Mouse (Mus musculus) heart, postnatal 0 days (tissue): Measurements from ENCODE around the gene Dll3. TPM values are rescaled to one million over a fixed set of nuclear protein-coding genes. Genes with fewer than 3 reads are reported as not detected.

Experiments used
- ATAC-seq: fragments of 200-750 bp; cut with Nextera tagmentation; 2 replicates; pipeline ENCODE4 v1.8.0; 2017; ENCODE audit warnings: low read depth, moderate number of reproducible peaks, moderate library complexity; ENCODE audit not compliant: insufficient read depth
- DNase-seq: peaks from one replicate; pipeline ENCODE4 v3.0.0-alpha.2; 2016; ENCODE audit warnings: low spot score
- H3K27ac ChIP-seq: fragments of 300-500 bp; sonication (generic); 2 replicates; pipeline ENCODE4 v1.5.1; 2014; ENCODE audit warnings: low read depth, mild to moderate bottlenecking
- H3K27me3 ChIP-seq: fragments of 300-500 bp; sonication (generic); 2 replicates; pipeline ENCODE4 v1.6.1; 2014; ENCODE audit warnings: low read length, mixed read lengths; ENCODE audit not compliant: control insufficient read depth, insufficient read depth
- H3K36me3 ChIP-seq: fragments of 300-500 bp; sonication (generic); replicated peaks from 2 replicates; pipeline ENCODE4 v1.6.1; 2014; ENCODE audit warnings: low read length, mixed read lengths; ENCODE audit not compliant: control insufficient read depth, insufficient read depth
- H3K4me1 ChIP-seq: fragments of 300-500 bp; sonication (generic); 2 replicates; pipeline ENCODE4 v1.6.1; 2014; ENCODE audit warnings: antibody characterized with exemption; ENCODE audit not compliant: control insufficient read depth, insufficient read depth
- H3K4me2 ChIP-seq: fragments of 300-500 bp; sonication (generic); 2 replicates; pipeline ENCODE4 v1.6.1; 2014; ENCODE audit warnings: low read depth, mild to moderate bottlenecking, low read length, moderate library complexity
- H3K4me3 ChIP-seq: fragments of 300-500 bp; sonication (generic); 2 replicates; pipeline ENCODE4 v1.5.1; 2014; ENCODE audit warnings: low read depth, low read length
- H3K9ac ChIP-seq: fragments of 300-500 bp; sonication (generic); replicated peaks from 2 replicates; pipeline ENCODE4 v1.6.1; 2014; ENCODE audit warnings: low read depth, low read length, mixed read lengths
- H3K9me3 ChIP-seq: fragments of 300-500 bp; sonication (generic); replicated peaks from 2 replicates; pipeline ENCODE4 v1.6.1; 2016; ENCODE audit warnings: low read length; ENCODE audit not compliant: control insufficient read depth
- CTCF ChIP-seq: IDR thresholded peaks from 2 replicates; pipeline ENCODE4 v1.5.1; 2016; ENCODE audit warnings: antibody characterized with exemption, control low read depth, low read depth
- EP300 ChIP-seq: IDR thresholded peaks from 2 replicates; pipeline ENCODE4 v1.6.1; 2016; ENCODE audit warnings: antibody characterized with exemption, low read depth
- WGBS: fragments of 180-500 bp; shearing (Covaris S2); extraction: QIAGEN DNeasy Blood & Tissue Kit; methylation state at CpG from one replicate; pipeline ENCODE4 v1.1.7; 2014; 5-methylcytosine and 5-hydroxymethylcytosine counted together
- polyA plus RNA-seq: library from polyadenylated mRNA; unstranded; fragments of >200 nt; fragmentation: Nextera tagmentation; extraction: Ambion mirVana; gene quantifications from 2 replicates; pipeline ENCODE4 v1.2.1, GENCODE M21; 2015
- total RNA-seq: library from RNA; depleted of rRNA; stranded (reverse); fragments of >200 nt; gene quantifications from 2 replicates; pipeline ENCODE4 v1.2.3, GENCODE M21; 2014; ENCODE audit warnings: low replicate concordance

Gene Dll3
- total and polyA plus RNA-seq, 2 experiments from 2014 or later: not detected

DNA sequence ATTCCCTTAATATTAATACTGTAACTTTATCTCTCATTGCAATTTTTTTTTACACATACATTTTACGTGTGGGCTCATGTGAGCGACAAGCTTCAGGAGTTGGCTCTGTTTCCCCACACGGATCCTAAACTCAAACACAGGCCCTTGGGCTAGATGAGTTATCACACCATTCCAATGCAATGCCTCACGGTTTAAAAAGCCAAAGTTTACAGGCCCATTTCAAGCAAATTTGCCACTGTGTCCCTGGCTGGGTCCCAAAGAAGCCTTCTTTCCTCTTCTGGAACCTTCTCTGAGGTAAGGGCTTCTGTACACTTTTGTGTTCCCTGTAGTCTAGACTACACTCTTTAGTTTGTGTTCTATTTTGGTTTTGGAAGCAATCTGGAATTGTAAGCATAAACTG, 32.5 kb upstream of the Dll3 start:
- H3K9ac ChIP-seq: no peak overlapping the region
- H3K27ac ChIP-seq: no peak overlapping the region
- peaks cover 26% of the 10 kb centered on the region for H3K36me3 ChIP-seq
- no peak overlapping the region for H3K4me2 ChIP-seq
- ATAC-seq (no peak), DNase-seq (no peak)
- H3K27me3 ChIP-seq: no peaks in the 10 kb centered on the region
- TF ChIP-seq CTCF (no peak), EP300 (no peak)
- 83% methylated on average over 4 of the region's 4 CpGs for WGBS
- no peak overlapping the region for H3K4me3 ChIP-seq
- peaks cover 5% of the 10 kb centered on the region for H3K4me1 ChIP-seq
- no peaks in the 10 kb centered on the region for H3K9me3 ChIP-seq

DNA sequence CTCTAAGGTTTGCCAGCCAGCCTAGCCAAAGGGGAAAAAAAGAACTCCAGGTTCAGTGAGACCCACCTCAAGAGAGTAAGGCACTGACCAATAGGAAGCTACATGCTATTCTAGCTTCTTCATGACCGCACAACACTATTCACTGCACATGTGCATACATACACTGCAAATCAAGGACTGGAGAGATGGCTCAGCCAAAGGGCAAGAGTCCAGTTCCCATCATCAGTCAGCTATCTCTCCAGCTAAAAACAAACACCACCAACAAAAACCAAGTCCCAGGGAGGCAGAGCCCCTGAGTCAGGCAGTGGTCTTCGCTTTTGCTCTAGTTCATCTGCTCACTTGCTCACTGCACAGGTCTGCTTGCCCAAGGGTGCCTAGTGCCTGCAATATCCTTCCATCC, 26.2 kb upstream of the Dll3 start:
- H3K4me2 ChIP-seq: no peak overlapping the region

GRCm38 (mm10) chr7:28326457-28326856, 24.4 kb upstream of the Dll3 start:
- ATAC-seq: no peak
- Histone ChIP-seq H3K36me3 (peaks cover 100% of the 10 kb centered on the region), H3K4me2 (no peak overlapping the region), H3K27ac (no peak overlapping the region), H3K4me3 (no peak overlapping the region), H3K4me1 (no peaks in the 10 kb centered on the region), H3K27me3 (no peaks in the 10 kb centered on the region), H3K9me3 (no peaks in the 10 kb centered on the region), H3K9ac (no peak overlapping the region)
- no peak for DNase-seq
- WGBS: 83% methylated on average over 4 of the region's 4 CpGs
- TF ChIP-seq EP300 (no peak), CTCF (no peak)

More for the DNA sequence above, 26.2 kb upstream of the Dll3 start:
- 98% methylated on average over 2 of the region's 2 CpGs for WGBS
- DNase-seq (no peak), ATAC-seq (no peak)
- Histone ChIP-seq H3K4me3 (no peak overlapping the region), H3K36me3 (peaks cover 88% of the 10 kb centered on the region), H3K4me1 (no peaks in the 10 kb centered on the region), H3K9ac (no peak overlapping the region), H3K27ac (no peak overlapping the region), H3K9me3 (no peaks in the 10 kb centered on the region), H3K27me3 (no peaks in the 10 kb centered on the region)
- TF ChIP-seq CTCF: no peak
- TF ChIP-seq EP300: no peak

DNA sequence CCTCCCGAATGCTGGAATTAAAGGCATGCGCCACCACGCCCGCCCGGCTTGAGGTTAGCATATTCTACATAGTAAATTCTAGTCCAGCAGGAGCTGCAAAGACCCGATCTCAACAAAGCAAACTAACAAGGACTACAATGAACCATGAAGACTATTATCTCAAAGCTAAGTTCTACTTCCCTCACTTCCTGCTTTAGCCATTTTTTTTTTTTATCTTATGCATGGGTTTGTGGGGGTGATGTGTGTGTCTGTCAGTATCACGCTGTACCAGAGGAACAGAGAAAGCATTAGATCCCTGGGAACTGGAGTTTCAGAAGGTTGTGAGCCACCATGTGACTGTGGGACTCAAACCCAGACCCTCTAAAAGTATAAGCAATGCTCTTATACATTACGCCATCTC, 23.3 kb upstream of the Dll3 start:
- 96% methylated on average over 8 of the region's 8 CpGs for WGBS
- Histone ChIP-seq H3K27me3 (no peaks in the 10 kb centered on the region), H3K36me3 (peaks cover 100% of the 10 kb centered on the region), H3K9ac (no peak overlapping the region), H3K27ac (no peak overlapping the region), H3K4me1 (no peaks in the 10 kb centered on the region), H3K4me3 (no peak overlapping the region), H3K9me3 (no peaks in the 10 kb centered on the region), H3K4me2 (no peak overlapping the region)
- ATAC-seq: no peak
- no peak for TF ChIP-seq EP300
- TF ChIP-seq CTCF: no peak
- DNase-seq: no peak

DNA sequence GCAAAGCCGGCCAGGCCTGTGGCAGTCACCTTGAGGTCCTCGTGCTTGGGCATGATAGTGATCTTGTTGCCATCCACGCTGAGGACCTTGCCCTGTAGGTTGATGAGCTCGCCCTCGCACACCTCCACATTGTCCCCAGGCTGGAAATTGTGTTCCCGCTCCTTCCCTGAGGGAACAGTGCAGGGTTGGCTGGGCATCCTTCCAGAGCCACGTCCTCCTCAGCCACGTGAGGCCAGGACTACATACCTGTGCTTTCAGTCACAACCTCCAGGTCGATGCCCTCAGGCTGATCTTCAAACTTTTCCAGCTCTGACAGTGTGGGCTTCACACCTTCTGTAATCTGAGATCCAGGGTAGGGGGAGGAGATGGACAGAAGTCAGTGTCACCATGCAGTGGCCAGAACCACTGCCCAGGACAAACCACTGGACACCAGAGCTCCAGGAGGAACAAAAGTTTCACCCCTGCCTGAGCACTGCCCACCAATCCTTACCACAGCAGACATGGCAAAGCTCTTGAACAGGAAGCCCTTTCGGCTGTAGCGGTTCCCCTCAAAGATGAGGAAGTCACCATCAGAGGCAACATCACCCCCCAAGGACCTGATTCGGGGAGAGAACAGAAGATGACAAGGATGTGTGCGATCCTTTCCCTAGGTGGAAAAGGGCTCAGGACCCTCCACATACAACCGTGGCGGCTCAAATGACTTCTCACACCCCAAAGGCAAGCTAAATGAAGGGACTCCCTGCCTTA, 20.1 kb upstream of the Dll3 start:
- no peak for ATAC-seq
- no peak overlapping the region for H3K4me3 ChIP-seq
- 90% methylated on average over 15 of the region's 15 CpGs for WGBS

GRCm38 (mm10) chr7:28318714-28319113, 16.7 kb upstream of the Dll3 start:
- Histone ChIP-seq H3K4me2 (no peak overlapping the region), H3K4me1 (no peaks in the 10 kb centered on the region), H3K4me3 (no peak overlapping the region), H3K9ac (no peak overlapping the region), H3K27ac (no peak overlapping the region), H3K27me3 (no peaks in the 10 kb centered on the region), H3K36me3 (peaks cover 95% of the 10 kb centered on the region), H3K9me3 (no peaks in the 10 kb centered on the region)
- 83% methylated on average over 17 of the region's 17 CpGs for WGBS
- DNase-seq: no peak
- no peak for TF ChIP-seq CTCF
- TF ChIP-seq EP300: no peak
- ATAC-seq: no peak

More for the DNA sequence above, 20.1 kb upstream of the Dll3 start:
- Histone ChIP-seq H3K27ac (no peak overlapping the region), H3K9me3 (no peaks in the 10 kb centered on the region), H3K36me3 (peaks cover 100% of the 10 kb centered on the region), H3K9ac (no peak overlapping the region), H3K4me2 (no peak overlapping the region), H3K27me3 (no peaks in the 10 kb centered on the region), H3K4me1 (no peaks in the 10 kb centered on the region)
- TF ChIP-seq EP300 (no peak), CTCF (no peak)
- no peak for DNase-seq
